Mouse (Mus musculus): ENCODE measurements around the gene Eprs. TPM values are rescaled to one million over a fixed set of nuclear protein-coding genes. Genes with fewer than 3 reads are reported as not detected.
A peak's percentile ranks its signal among the peaks of the same experiment; 100 is the strongest.

The Eprs gene
- polyA plus RNA-seq, 1 experiment from 2014 or later: 43.2 TPM

GRCm38 (mm10) chr1:185336535-185336934 lies 26.3 kb upstream of the Eprs start:
- Histone ChIP-seq H3K4me1 (replicated peaks; ENCODE audit: control insufficient read depth, insufficient read depth, low read length) (no peaks in the 10 kb centered on the region; the same call in 1 of the 2 replicates), H3K9ac (ENCODE audit: low read depth, low read length) (no peak overlapping the region), H3K27ac (ENCODE audit: low read depth, low read length) (no peak overlapping the region), H3K27me3 (replicated peaks; ENCODE audit: control insufficient read depth, insufficient read depth, low read length) (no peaks in the 10 kb centered on the region), H3K4me3 (ENCODE audit: low read depth, low read length) (no peak overlapping the region), H3K36me3 (ENCODE audit: control insufficient read depth, insufficient read depth) (peaks cover 17% of the 10 kb centered on the region), H3K9me3 (ENCODE audit: control insufficient read depth) (no peaks in the 10 kb centered on the region), H3K4me2 (replicated peaks; ENCODE audit: low read depth) (0 out of 2 replicates have a peak overlapping the region, but pooled peaks have one; percentile 3)
- ATAC-seq: peak; percentile 29; the same call in 1 of the 2 replicates
- 31% methylated on average over 3 of the region's 3 CpGs for WGBS
- TF ChIP-seq CTCF (IDR thresholded peaks at IDR 0.05; ENCODE audit: low read depth): no peak

DNA sequence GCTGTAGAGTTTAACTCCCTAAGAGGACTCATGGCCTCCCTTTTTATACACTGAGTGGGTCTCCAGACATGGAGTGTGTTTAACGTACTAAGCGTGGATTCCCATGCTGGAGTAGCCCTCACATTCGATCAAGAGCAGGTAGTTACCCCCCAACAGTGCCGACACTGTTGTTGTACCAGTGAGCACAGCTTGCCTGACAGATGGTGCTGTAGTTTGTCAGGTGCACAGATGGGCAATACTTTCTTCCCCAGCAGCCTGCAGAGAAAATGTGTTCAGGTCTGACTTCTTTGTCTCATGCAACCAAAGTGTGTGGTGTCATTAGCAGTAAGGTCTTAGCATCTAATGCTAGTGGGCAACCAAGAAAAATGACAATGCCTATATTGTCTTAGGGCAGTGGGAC lies 20.4 kb upstream of the Eprs start:
- Histone ChIP-seq H3K9ac (ENCODE audit: low read depth, low read length) (no peak overlapping the region), H3K27ac (ENCODE audit: low read depth, low read length) (no peak overlapping the region), H3K4me3 (ENCODE audit: low read depth, low read length) (no peak overlapping the region), H3K27me3 (replicated peaks; ENCODE audit: control insufficient read depth, insufficient read depth, low read length) (no peaks in the 10 kb centered on the region), H3K9me3 (ENCODE audit: control insufficient read depth) (no peaks in the 10 kb centered on the region), H3K4me2 (replicated peaks; ENCODE audit: low read depth) (no peak overlapping the region), H3K36me3 (ENCODE audit: control insufficient read depth, insufficient read depth) (peaks cover 69% of the 10 kb centered on the region), H3K4me1 (replicated peaks; ENCODE audit: control insufficient read depth, insufficient read depth, low read length) (no peaks in the 10 kb centered on the region; the same call in 1 of the 2 replicates)
- no peak for TF ChIP-seq CTCF (IDR thresholded peaks at IDR 0.05; ENCODE audit: low read depth)
- 91% methylated on average over 4 of the region's 4 CpGs for WGBS
- ATAC-seq: no peak

GRCm38 (mm10) chr1:185343422-185343821 lies 19.4 kb upstream of the Eprs start:
- Histone ChIP-seq H3K4me1 (replicated peaks; ENCODE audit: control insufficient read depth, insufficient read depth, low read length) (no peaks in the 10 kb centered on the region; the same call in 1 of the 2 replicates), H3K9ac (ENCODE audit: low read depth, low read length) (no peak overlapping the region), H3K27me3 (replicated peaks; ENCODE audit: control insufficient read depth, insufficient read depth, low read length) (no peaks in the 10 kb centered on the region), H3K4me3 (ENCODE audit: low read depth, low read length) (no peak overlapping the region), H3K4me2 (replicated peaks; ENCODE audit: low read depth) (no peak overlapping the region), H3K27ac (ENCODE audit: low read depth, low read length) (no peak overlapping the region), H3K36me3 (ENCODE audit: control insufficient read depth, insufficient read depth) (peaks cover 79% of the 10 kb centered on the region), H3K9me3 (ENCODE audit: control insufficient read depth) (no peaks in the 10 kb centered on the region)
- no peak for ATAC-seq
- WGBS: 83% methylated on average over 8 of the region's 8 CpGs
- peak; percentile 61 for TF ChIP-seq CTCF (IDR thresholded peaks at IDR 0.05; ENCODE audit: low read depth)

- no peak overlapping the region for H3K4me2 ChIP-seq (replicated peaks; ENCODE audit: low read depth)
- peaks cover 93% of the 10 kb centered on the region for H3K36me3 ChIP-seq (ENCODE audit: control insufficient read depth, insufficient read depth)
- H3K4me3 ChIP-seq (ENCODE audit: low read depth, low read length): no peak overlapping the region
- peak; percentile 65 for TF ChIP-seq CTCF (IDR thresholded peaks at IDR 0.05; ENCODE audit: low read depth)
- ATAC-seq: no peak
- H3K27ac ChIP-seq (ENCODE audit: low read depth, low read length): no peak overlapping the region
- no peak overlapping the region for H3K9ac ChIP-seq (ENCODE audit: low read depth, low read length)
- no peaks in the 10 kb centered on the region for H3K4me1 ChIP-seq (replicated peaks; ENCODE audit: control insufficient read depth, insufficient read depth, low read length)
- no peaks in the 10 kb centered on the region for H3K27me3 ChIP-seq (replicated peaks; ENCODE audit: control insufficient read depth, insufficient read depth, low read length)
- 49% methylated on average over 10 of the region's 10 CpGs for WGBS
- H3K9me3 ChIP-seq (ENCODE audit: control insufficient read depth): no peaks in the 10 kb centered on the region
Measured at GRCm38 (mm10) chr1:185346188-185346587, 16.7 kb upstream of the Eprs start.

GRCm38 (mm10) chr1:185349741-185350140 lies 13.1 kb upstream of the Eprs start:
- Histone ChIP-seq H3K36me3 (ENCODE audit: control insufficient read depth, insufficient read depth) (peaks cover 91% of the 10 kb centered on the region), H3K9ac (ENCODE audit: low read depth, low read length) (no peak overlapping the region), H3K9me3 (ENCODE audit: control insufficient read depth) (no peaks in the 10 kb centered on the region), H3K4me2 (replicated peaks; ENCODE audit: low read depth) (no peak overlapping the region), H3K27ac (ENCODE audit: low read depth, low read length) (no peak overlapping the region; the same call in 1 of the 2 replicates), H3K4me1 (replicated peaks; ENCODE audit: control insufficient read depth, insufficient read depth, low read length) (no peaks in the 10 kb centered on the region), H3K4me3 (ENCODE audit: low read depth, low read length) (no peak overlapping the region), H3K27me3 (replicated peaks; ENCODE audit: control insufficient read depth, insufficient read depth, low read length) (no peaks in the 10 kb centered on the region)
- no peak for TF ChIP-seq CTCF (IDR thresholded peaks at IDR 0.05; ENCODE audit: low read depth)
- WGBS: 86% methylated on average over 14 of the region's 14 CpGs
- no peak for ATAC-seq

DNA sequence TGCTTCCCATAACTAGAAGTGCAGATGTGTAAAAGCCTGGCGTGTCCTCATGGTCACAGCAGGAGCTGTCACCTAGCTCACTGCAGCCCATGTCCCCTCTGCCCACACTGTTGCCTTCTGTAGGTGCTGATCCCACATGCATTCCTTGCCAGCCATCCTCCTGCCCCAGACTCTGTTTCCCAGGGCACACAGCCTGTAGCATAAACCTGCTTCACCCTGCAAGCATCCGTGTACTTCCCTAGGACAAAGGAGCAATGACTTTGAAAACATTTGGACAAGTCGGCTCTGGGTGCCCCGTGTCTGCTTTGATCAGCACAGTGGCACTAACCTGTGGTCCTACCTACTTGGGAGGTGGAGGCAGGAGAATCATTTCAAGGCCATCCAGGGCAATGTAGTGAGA lies 12.2 kb upstream of the Eprs start:
- Histone ChIP-seq H3K4me2 (replicated peaks; ENCODE audit: low read depth) (no peak overlapping the region), H3K9ac (ENCODE audit: low read depth, low read length) (no peak overlapping the region), H3K9me3 (ENCODE audit: control insufficient read depth) (no peaks in the 10 kb centered on the region), H3K27me3 (replicated peaks; ENCODE audit: control insufficient read depth, insufficient read depth, low read length) (no peaks in the 10 kb centered on the region), H3K4me1 (replicated peaks; ENCODE audit: control insufficient read depth, insufficient read depth, low read length) (no peaks in the 10 kb centered on the region), H3K36me3 (ENCODE audit: control insufficient read depth, insufficient read depth) (peaks cover 93% of the 10 kb centered on the region), H3K4me3 (ENCODE audit: low read depth, low read length) (no peak overlapping the region), H3K27ac (ENCODE audit: low read depth, low read length) (no peak overlapping the region)
- ATAC-seq: no peak
- TF ChIP-seq CTCF (IDR thresholded peaks at IDR 0.05; ENCODE audit: low read depth): no peak
- 92% methylated on average over 4 of the region's 4 CpGs for WGBS

- no peaks in the 10 kb centered on the region for H3K27me3 ChIP-seq (replicated peaks; ENCODE audit: control insufficient read depth, insufficient read depth, low read length)
- H3K27ac ChIP-seq (ENCODE audit: low read depth, low read length): 0 out of 2 replicates have a peak overlapping the region, but pooled peaks have one; percentile 35
- no peak overlapping the region for H3K9ac ChIP-seq (ENCODE audit: low read depth, low read length)
- 89% methylated on average over 12 of the region's 12 CpGs for WGBS
- ATAC-seq: no peak
- H3K36me3 ChIP-seq (ENCODE audit: control insufficient read depth, insufficient read depth): peaks cover 90% of the 10 kb centered on the region
- H3K4me3 ChIP-seq (ENCODE audit: low read depth, low read length): no peak overlapping the region
- no peak for TF ChIP-seq CTCF (IDR thresholded peaks at IDR 0.05; ENCODE audit: low read depth)
- no peaks in the 10 kb centered on the region for H3K9me3 ChIP-seq (ENCODE audit: control insufficient read depth)
- no peaks in the 10 kb centered on the region for H3K4me1 ChIP-seq (replicated peaks; ENCODE audit: control insufficient read depth, insufficient read depth, low read length)
- H3K4me2 ChIP-seq (replicated peaks; ENCODE audit: low read depth): no peak overlapping the region
Measured at GRCm38 (mm10) chr1:185352151-185352550, 10.7 kb upstream of the Eprs start.
